Mouse (Mus musculus): ENCODE results near the gene Banp. TPM values are rescaled to one million over a fixed set of nuclear protein-coding genes. Genes with fewer than 3 reads are reported as not detected.

Banp gene
- polyA plus RNA-seq, 1 experiment = 153 TPM

DNA sequence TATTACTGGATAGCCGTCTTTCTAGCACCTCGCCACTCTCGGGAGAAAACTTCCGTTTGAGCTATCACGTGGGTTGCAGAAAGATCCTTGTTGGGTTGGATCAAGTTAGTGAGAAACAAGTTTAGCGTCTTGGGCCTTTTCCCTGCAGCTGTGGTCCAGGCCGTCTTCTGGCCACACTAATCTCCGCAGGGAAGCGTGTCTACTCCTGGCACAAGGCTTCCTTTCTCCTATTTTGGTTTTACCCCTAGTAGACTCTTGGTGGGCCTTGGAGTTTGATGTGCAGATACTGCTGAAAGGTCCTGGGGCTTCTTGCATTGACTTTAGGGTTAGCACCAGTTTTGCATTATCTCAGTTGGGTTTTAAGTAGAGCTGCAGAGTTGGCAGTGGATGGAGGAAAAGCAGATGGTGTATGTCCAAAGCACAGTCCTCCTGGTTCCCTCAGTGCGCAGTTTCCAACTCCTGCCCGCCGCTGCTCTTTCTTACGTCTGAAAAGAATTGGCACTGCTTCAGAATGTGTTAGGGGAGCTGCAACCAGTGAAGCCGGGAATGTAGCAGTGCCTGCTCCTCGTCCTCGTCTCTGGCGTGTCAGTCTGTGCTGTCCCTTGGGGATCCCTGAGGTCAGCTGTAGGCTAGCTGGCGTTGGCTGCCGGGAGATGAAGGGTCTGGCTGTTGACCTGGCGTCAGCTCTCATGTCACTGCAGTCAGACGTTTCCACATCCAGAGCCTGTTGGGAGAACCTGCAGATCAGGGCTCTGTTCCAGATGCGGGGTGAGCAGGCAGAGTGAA is 68.7 kb downstream of the Banp start:
- 93% methylated on average over 22 of the region's 22 CpGs for WGBS
- Histone ChIP-seq H3K4me1 (replicated peaks; ENCODE audit: control insufficient read depth, insufficient read depth, low read length) (no peaks in the 10 kb centered on the region), H3K27me3 (ENCODE audit: control insufficient read depth, insufficient read depth, low read length) (no peaks in the 10 kb centered on the region), H3K4me3 (ENCODE audit: control insufficient read depth, insufficient read depth, low read length) (no peak overlapping the region), H3K36me3 (ENCODE audit: control insufficient read depth, insufficient read depth, low read length) (peaks cover 26% of the 10 kb centered on the region; the same call in 1 of the 2 replicates), H3K27ac (ENCODE audit: control insufficient read depth, insufficient read depth, low read length) (no peak overlapping the region)
- TF ChIP-seq POLR2A (IDR thresholded peaks at IDR 0.05; ENCODE audit: control insufficient read depth, extremely low read depth, insufficient read depth, low read length, poor library complexity) (no peak), CTCF (IDR thresholded peaks at IDR 0.05; ENCODE audit: borderline replicate concordance, control insufficient read depth, extremely low read depth, insufficient read depth, low read length, poor library complexity) (no peak)
- no peak for DNase-seq

DNA sequence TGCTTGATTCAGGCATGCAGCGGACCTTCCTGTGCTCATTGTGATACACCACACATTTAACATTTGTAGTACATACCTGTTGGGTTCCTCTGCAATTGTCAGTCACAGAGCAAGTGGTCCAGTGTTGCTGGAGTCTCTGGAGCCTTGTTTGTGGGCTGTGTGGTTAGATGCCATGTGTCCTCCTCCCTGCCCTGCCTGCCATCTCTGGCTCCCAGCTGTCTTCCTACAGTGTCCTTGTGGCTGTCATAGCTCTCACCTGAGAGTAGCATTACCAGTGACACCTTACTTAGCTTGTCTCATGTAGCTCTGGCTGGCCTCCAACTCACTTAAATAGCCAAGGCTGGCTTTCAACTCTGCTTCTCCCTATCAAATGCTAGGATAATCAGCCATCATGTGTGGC is 69.6 kb downstream of the Banp start:
- no peak for TF ChIP-seq CTCF (IDR thresholded peaks at IDR 0.05; ENCODE audit: borderline replicate concordance, control insufficient read depth, extremely low read depth, insufficient read depth, low read length, poor library complexity)
- TF ChIP-seq POLR2A (IDR thresholded peaks at IDR 0.05; ENCODE audit: control insufficient read depth, extremely low read depth, insufficient read depth, low read length, poor library complexity) = no peak
- H3K36me3 ChIP-seq (ENCODE audit: control insufficient read depth, insufficient read depth, low read length) = peaks cover 22% of the 10 kb centered on the region; the same call in 1 of the 2 replicates
- no peaks in the 10 kb centered on the region for H3K27me3 ChIP-seq (ENCODE audit: control insufficient read depth, insufficient read depth, low read length)
- no peak overlapping the region for H3K4me3 ChIP-seq (ENCODE audit: control insufficient read depth, insufficient read depth, low read length)
- WGBS = 100% methylated on average over 1 of the region's 1 CpGs
- H3K27ac ChIP-seq (ENCODE audit: control insufficient read depth, insufficient read depth, low read length) = no peak overlapping the region
- no peak for DNase-seq
- no peaks in the 10 kb centered on the region for H3K4me1 ChIP-seq (replicated peaks; ENCODE audit: control insufficient read depth, insufficient read depth, low read length)

DNA sequence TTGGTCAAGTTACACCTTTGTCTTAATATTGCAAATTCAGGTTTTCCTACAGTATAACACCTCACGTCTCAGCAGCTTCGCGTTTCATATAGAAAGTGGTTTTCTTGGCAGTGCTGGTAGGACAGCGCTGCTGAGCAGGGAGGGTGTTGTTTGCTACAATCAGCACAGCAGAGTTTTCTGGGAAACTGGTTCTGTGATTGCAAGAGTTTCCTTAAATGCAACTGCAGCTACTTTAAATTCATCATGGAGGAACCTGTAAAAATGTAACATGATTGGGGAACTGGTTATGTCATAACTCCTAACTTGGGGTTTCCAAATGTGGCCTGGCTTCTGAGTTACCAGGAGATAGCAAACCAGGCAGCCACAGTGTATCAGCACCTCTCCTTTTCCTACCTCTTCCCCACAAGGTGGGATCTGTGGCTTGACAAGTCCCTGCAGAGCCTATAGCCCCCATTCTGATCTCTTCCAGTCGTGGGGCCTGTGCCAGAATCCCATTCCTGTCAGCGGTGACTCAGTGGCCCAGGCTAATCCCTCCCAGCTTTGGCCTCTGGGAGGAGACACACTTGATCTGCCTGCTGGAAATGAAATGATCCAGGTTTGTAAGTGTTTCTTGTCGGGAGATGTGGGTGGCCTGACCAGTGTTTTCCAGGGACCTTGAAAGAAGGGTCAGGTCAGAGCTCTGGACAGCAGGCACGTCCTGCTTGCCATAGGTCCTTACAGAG is 70.7 kb downstream of the Banp start:
- 95% methylated on average over 8 of the region's 8 CpGs for WGBS
- TF ChIP-seq CTCF (IDR thresholded peaks at IDR 0.05; ENCODE audit: borderline replicate concordance, control insufficient read depth, extremely low read depth, insufficient read depth, low read length, poor library complexity) (no peak), POLR2A (IDR thresholded peaks at IDR 0.05; ENCODE audit: control insufficient read depth, extremely low read depth, insufficient read depth, low read length, poor library complexity) (no peak)

DNA sequence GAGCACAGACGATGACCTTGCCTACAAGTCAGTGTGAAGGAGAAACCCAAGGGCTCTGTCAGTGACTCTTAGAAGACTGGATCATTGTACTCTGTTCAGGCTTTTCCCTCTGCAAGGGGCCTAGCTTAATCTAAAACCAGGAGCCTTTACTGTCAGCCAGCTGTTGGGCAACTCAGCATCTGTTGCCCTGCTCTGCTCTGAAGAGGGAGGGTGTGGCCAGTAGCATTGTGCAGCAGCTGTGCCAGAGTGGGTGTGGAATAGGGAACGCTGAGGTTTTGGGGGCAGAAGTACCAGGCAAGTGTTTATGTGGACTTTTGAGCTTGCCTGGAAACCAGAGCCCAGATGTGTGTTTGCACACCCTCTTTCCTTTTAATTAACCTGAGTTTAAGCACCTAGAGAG is 72.2 kb downstream of the Banp start:
- Histone ChIP-seq H3K36me3 (ENCODE audit: control insufficient read depth, insufficient read depth, low read length) (peaks cover 32% of the 10 kb centered on the region), H3K27me3 (ENCODE audit: control insufficient read depth, insufficient read depth, low read length) (no peaks in the 10 kb centered on the region), H3K4me1 (replicated peaks; ENCODE audit: control insufficient read depth, insufficient read depth, low read length) (no peaks in the 10 kb centered on the region), H3K27ac (ENCODE audit: control insufficient read depth, insufficient read depth, low read length) (no peak overlapping the region), H3K4me3 (ENCODE audit: control insufficient read depth, insufficient read depth, low read length) (no peak overlapping the region)
- DNase-seq = no peak
- WGBS = 52% methylated on average over 2 of the region's 2 CpGs
- TF ChIP-seq CTCF (IDR thresholded peaks at IDR 0.05; ENCODE audit: borderline replicate concordance, control insufficient read depth, extremely low read depth, insufficient read depth, low read length, poor library complexity) = no peak
- TF ChIP-seq POLR2A (IDR thresholded peaks at IDR 0.05; ENCODE audit: control insufficient read depth, extremely low read depth, insufficient read depth, low read length, poor library complexity) = no peak

More for the DNA sequence above, 70.7 kb downstream of the Banp start:
- no peaks in the 10 kb centered on the region for H3K27me3 ChIP-seq (ENCODE audit: control insufficient read depth, insufficient read depth, low read length)
- H3K4me1 ChIP-seq (replicated peaks; ENCODE audit: control insufficient read depth, insufficient read depth, low read length) = no peaks in the 10 kb centered on the region
- no peak for DNase-seq
- H3K27ac ChIP-seq (ENCODE audit: control insufficient read depth, insufficient read depth, low read length) = no peak overlapping the region
- no peak overlapping the region for H3K4me3 ChIP-seq (ENCODE audit: control insufficient read depth, insufficient read depth, low read length)
- peaks cover 21% of the 10 kb centered on the region; the same call in 1 of the 2 replicates for H3K36me3 ChIP-seq (ENCODE audit: control insufficient read depth, insufficient read depth, low read length)

DNA sequence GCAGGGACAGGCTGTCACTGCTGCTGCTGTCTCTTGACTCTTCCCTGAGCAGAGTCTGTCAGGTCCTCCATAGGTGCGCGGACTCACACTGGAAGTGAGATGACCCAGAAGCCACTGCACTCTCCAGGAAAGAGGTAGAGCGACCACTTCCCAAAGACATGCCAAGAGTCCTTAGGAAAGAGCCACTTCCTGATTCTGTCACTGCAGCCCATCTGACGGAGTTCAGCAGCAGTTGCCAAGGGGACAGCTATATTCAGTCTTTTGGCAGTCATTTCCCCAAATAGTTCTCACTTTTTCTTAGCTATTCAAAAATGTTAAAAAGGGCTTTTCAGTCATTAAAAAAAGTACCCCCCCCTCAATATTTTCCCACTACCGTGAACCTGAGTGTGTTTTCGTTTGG is 72.7 kb downstream of the Banp start:
- no peak for DNase-seq
- H3K27me3 ChIP-seq (ENCODE audit: control insufficient read depth, insufficient read depth, low read length) = no peaks in the 10 kb centered on the region
- peaks cover 31% of the 10 kb centered on the region for H3K36me3 ChIP-seq (ENCODE audit: control insufficient read depth, insufficient read depth, low read length)
- no peak overlapping the region for H3K4me3 ChIP-seq (ENCODE audit: control insufficient read depth, insufficient read depth, low read length)
- no peaks in the 10 kb centered on the region for H3K4me1 ChIP-seq (replicated peaks; ENCODE audit: control insufficient read depth, insufficient read depth, low read length)
- no peak overlapping the region for H3K27ac ChIP-seq (ENCODE audit: control insufficient read depth, insufficient read depth, low read length)
- TF ChIP-seq POLR2A (IDR thresholded peaks at IDR 0.05; ENCODE audit: control insufficient read depth, extremely low read depth, insufficient read depth, low read length, poor library complexity) (no peak), CTCF (IDR thresholded peaks at IDR 0.05; ENCODE audit: borderline replicate concordance, control insufficient read depth, extremely low read depth, insufficient read depth, low read length, poor library complexity) (no peak)
- WGBS = 84% methylated on average over 6 of the region's 6 CpGs

DNA sequence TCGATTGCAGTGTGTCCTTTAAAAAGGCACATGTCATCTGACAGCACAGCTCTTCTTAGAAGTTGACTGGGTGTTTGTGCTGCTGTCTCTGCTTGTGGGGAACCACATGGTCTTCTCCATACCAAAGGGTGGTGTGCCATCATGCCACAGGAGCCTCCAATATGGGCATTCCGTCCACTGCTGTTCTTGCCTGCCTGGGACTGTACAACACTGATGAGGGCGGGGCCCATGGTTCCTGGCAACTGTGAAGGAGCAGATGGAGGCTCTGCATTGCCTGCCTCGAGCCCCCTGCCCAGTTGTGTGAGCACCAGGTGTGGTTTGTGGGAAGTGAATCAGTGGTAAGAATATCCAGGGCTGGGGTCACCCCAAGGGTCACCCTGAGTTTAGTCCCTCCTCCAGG is 73.2 kb downstream of the Banp start:
- 75% methylated on average over 4 of the region's 4 CpGs for WGBS
- H3K4me1 ChIP-seq (replicated peaks; ENCODE audit: control insufficient read depth, insufficient read depth, low read length) = no peaks in the 10 kb centered on the region
- no peaks in the 10 kb centered on the region for H3K27me3 ChIP-seq (ENCODE audit: control insufficient read depth, insufficient read depth, low read length)
- H3K4me3 ChIP-seq (ENCODE audit: control insufficient read depth, insufficient read depth, low read length) = no peak overlapping the region
- no peak overlapping the region for H3K27ac ChIP-seq (ENCODE audit: control insufficient read depth, insufficient read depth, low read length)
- DNase-seq = no peak
- TF ChIP-seq POLR2A (IDR thresholded peaks at IDR 0.05; ENCODE audit: control insufficient read depth, extremely low read depth, insufficient read depth, low read length, poor library complexity) (no peak), CTCF (IDR thresholded peaks at IDR 0.05; ENCODE audit: borderline replicate concordance, control insufficient read depth, extremely low read depth, insufficient read depth, low read length, poor library complexity) (no peak)
- H3K36me3 ChIP-seq (ENCODE audit: control insufficient read depth, insufficient read depth, low read length) = peaks cover 31% of the 10 kb centered on the region
